Mouse (Mus musculus): ENCODE data around the gene Chrna7.

Chrna7 gene

DNA sequence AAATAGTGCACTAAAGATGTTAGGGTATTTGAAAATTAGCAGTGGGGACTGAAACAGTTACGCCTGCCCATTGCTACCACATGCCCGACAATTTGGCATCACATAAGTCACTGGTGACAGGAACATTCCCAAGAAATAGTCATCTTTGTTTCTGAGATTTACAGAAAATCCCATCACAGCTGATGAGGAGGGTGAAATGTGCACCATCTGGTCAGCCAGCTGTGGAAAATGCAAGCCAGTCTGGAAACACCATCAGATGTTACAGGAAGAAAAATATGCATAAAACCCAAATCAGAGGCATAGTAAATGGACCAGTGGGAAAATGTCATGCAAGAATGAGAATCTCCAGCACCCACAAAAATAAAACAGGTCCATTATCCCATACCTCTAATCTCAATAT is 151.4 kb downstream of the Chrna7 start:
- no peak for DNase-seq (ENCODE audit: low read depth)
